Mouse (Mus musculus): ENCODE data around the gene Gtpbp3. TPM values are rescaled to one million over a fixed set of nuclear protein-coding genes. Genes with fewer than 3 reads are reported as not detected.

The Gtpbp3 gene
- total and polyA plus RNA-seq, 2 experiments from 2014 or later, result 9.4 to 23.6 TPM

GRCm38 (mm10) chr8:71456906-71457305 is 31.0 kb upstream of the Gtpbp3 start:
- Histone ChIP-seq H3K4me3 (ENCODE audit: low read depth, low read length) (no peak overlapping the region), H3K4me2 (ENCODE audit: low read depth) (no peak overlapping the region), H3K9ac (no peak overlapping the region), H3K4me1 (ENCODE audit: insufficient read depth) (no peaks in the 10 kb centered on the region), H3K27ac (ENCODE audit: low read depth, low read length) (no peak overlapping the region), H3K9me3 (ENCODE audit: low read length) (no peaks in the 10 kb centered on the region), H3K36me3 (ENCODE audit: insufficient read depth) (peaks cover 44% of the 10 kb centered on the region), H3K27me3 (ENCODE audit: insufficient read depth, low read length) (no peaks in the 10 kb centered on the region)
- no peak for TF ChIP-seq CTCF (IDR thresholded peaks at IDR 0.05; ENCODE audit: low read depth)
- ATAC-seq, result no peak
- 44% methylated on average over 22 of the region's 22 CpGs for WGBS
- DNase-seq, result no peak

- no peak overlapping the region for H3K4me2 ChIP-seq (ENCODE audit: low read depth)
- peaks cover 7% of the 10 kb centered on the region; the same call in 1 of the 2 replicates for H3K4me1 ChIP-seq (ENCODE audit: insufficient read depth)
- TF ChIP-seq CTCF (IDR thresholded peaks at IDR 0.05; ENCODE audit: low read depth), result no peak
- H3K27me3 ChIP-seq (ENCODE audit: insufficient read depth, low read length), result no peaks in the 10 kb centered on the region
- DNase-seq (no peak), ATAC-seq (no peak)
- no peaks in the 10 kb centered on the region for H3K9me3 ChIP-seq (ENCODE audit: low read length)
- H3K36me3 ChIP-seq (ENCODE audit: insufficient read depth), result peaks cover 44% of the 10 kb centered on the region
- WGBS, result 88% methylated on average over 20 of the region's 20 CpGs
- no peak overlapping the region for H3K9ac ChIP-seq
- no peak overlapping the region for H3K27ac ChIP-seq (ENCODE audit: low read depth, low read length)
- no peak overlapping the region for H3K4me3 ChIP-seq (ENCODE audit: low read depth, low read length)
These were observed 30.1 kb upstream of the Gtpbp3 start for GRCm38 (mm10) chr8:71457659-71458270.

DNA sequence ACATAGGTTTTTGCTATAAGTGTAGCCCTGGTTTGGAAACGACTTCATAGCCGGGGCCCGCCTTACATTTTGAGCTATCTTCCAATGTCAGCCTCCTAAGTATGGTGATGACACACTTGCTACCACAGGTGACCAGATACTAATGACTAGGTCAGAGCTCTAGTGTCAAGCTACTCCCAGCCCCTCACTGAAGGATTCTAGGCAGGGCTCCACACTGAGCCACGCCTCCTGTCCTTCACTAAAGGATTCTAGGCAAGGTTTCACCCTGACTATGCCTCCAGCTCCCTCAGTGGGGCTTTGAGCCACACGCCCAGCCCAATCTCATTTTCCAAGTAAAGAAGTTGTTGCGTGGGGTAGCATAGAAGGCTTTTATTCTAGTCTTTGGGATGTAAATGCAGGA is 27.2 kb upstream of the Gtpbp3 start:
- ATAC-seq (no peak), DNase-seq (no peak)
- no peak for TF ChIP-seq CTCF (IDR thresholded peaks at IDR 0.05; ENCODE audit: low read depth)
- no peak overlapping the region for H3K9ac ChIP-seq
- peaks cover 44% of the 10 kb centered on the region for H3K36me3 ChIP-seq (ENCODE audit: insufficient read depth)
- no peaks in the 10 kb centered on the region for H3K9me3 ChIP-seq (ENCODE audit: low read length)
- no peaks in the 10 kb centered on the region for H3K27me3 ChIP-seq (ENCODE audit: insufficient read depth, low read length)
- H3K4me3 ChIP-seq (ENCODE audit: low read depth, low read length), result no peak overlapping the region
- peaks cover 16% of the 10 kb centered on the region for H3K4me1 ChIP-seq (ENCODE audit: insufficient read depth)
- H3K27ac ChIP-seq (ENCODE audit: low read depth, low read length), result no peak overlapping the region
- WGBS, result 92% methylated on average over 6 of the region's 6 CpGs
- no peak overlapping the region for H3K4me2 ChIP-seq (ENCODE audit: low read depth)

DNA sequence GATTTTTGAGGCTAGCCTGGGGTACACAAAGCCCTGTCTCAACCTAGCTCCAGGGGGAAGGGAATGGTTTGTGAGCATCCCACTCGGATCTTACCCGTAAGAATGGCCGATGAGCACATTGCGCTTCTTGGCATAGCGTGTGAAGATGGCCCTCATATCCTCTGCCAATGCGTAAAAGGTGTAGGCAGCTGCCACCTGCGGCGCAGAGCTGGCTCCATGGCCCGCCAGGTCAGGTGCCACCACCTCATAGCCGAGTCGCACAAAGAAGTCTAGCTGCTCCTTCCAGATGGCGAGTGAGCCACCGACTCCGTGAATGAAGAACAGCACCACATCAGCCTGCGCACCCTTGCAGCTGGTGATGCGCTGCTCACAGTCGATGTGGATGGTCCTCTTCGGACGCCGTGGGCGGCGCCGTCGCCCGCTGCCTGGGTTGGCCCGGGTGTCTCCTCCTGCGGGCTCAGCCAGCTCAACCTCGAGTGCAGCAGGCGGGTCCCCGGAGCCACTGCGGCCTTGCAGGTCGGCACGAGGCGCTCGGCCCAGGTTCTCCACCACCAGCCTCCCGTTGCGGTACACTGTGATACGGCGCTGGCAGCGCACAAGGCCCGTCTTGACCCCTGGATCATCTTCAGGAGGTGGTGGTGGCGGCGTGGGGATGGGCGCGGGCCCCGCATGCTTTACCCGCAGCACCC is 26.6 kb upstream of the Gtpbp3 start:
- TF ChIP-seq CTCF (IDR thresholded peaks at IDR 0.05; ENCODE audit: low read depth), result no peak
- Histone ChIP-seq H3K4me3 (ENCODE audit: low read depth, low read length) (no peak overlapping the region), H3K36me3 (ENCODE audit: insufficient read depth) (peaks cover 43% of the 10 kb centered on the region), H3K27ac (ENCODE audit: low read depth, low read length) (no peak overlapping the region), H3K9ac (no peak overlapping the region), H3K4me2 (ENCODE audit: low read depth) (no peak overlapping the region), H3K27me3 (ENCODE audit: insufficient read depth, low read length) (no peaks in the 10 kb centered on the region), H3K4me1 (ENCODE audit: insufficient read depth) (peaks cover 19% of the 10 kb centered on the region), H3K9me3 (ENCODE audit: low read length) (no peaks in the 10 kb centered on the region)
- DNase-seq, result no peak
- WGBS, result 85% methylated on average over 46 of the region's 47 CpGs
- ATAC-seq, result no peak

- Histone ChIP-seq H3K27me3 (ENCODE audit: insufficient read depth, low read length) (no peaks in the 10 kb centered on the region), H3K36me3 (ENCODE audit: insufficient read depth) (peaks cover 35% of the 10 kb centered on the region), H3K4me3 (ENCODE audit: low read depth, low read length) (peak overlapping the region; percentile 70; the same call in 1 of the 2 replicates), H3K4me2 (ENCODE audit: low read depth) (peak overlapping the region; percentile 94), H3K9me3 (ENCODE audit: low read length) (no peaks in the 10 kb centered on the region), H3K9ac (peak overlapping the region; percentile 89), H3K27ac (ENCODE audit: low read depth, low read length) (no peak overlapping the region), H3K4me1 (ENCODE audit: insufficient read depth) (peaks cover 19% of the 10 kb centered on the region)
- no peak for TF ChIP-seq CTCF (IDR thresholded peaks at IDR 0.05; ENCODE audit: low read depth)
- DNase-seq, result no peak
- no peak for ATAC-seq
- 69% methylated on average over 4 of the region's 4 CpGs for WGBS
These were observed 25.7 kb upstream of the Gtpbp3 start for GRCm38 (mm10) chr8:71462191-71462590.

DNA sequence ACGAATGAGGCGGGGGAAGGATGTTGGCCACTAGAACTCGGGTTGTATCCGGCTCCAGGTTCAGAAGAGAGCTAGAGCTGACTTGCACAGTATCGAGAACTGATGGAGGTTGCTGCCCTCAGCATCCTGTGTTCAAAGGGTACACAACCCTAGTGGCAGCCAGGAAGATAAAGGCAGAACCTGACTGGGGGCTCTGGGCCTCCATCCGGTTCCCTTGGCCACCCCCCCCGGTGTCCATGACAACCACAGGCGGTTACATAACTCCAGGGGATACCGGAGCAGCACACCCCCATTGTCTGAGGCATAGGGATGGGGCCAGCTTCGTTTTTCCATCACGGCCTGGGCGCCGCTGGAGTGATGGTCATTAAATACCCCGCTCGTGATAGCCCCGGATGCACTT is 25.1 kb upstream of the Gtpbp3 start:
- TF ChIP-seq CTCF (IDR thresholded peaks at IDR 0.05; ENCODE audit: low read depth), result peak; percentile 22; the same call in 1 of the 2 replicates
- 3% methylated on average over 16 of the region's 16 CpGs for WGBS

More for the DNA sequence above, 25.1 kb upstream of the Gtpbp3 start:
- DNase-seq (peak; percentile 61), ATAC-seq (peak; percentile 2)
- Histone ChIP-seq H3K9me3 (ENCODE audit: low read length) (no peaks in the 10 kb centered on the region), H3K27me3 (ENCODE audit: insufficient read depth, low read length) (no peaks in the 10 kb centered on the region), H3K4me1 (ENCODE audit: insufficient read depth) (peaks cover 19% of the 10 kb centered on the region), H3K36me3 (ENCODE audit: insufficient read depth) (peaks cover 29% of the 10 kb centered on the region), H3K4me3 (ENCODE audit: low read depth, low read length) (peak overlapping the region; percentile 70), H3K27ac (ENCODE audit: low read depth, low read length) (peak overlapping the region; percentile 78), H3K4me2 (ENCODE audit: low read depth) (peak overlapping the region; percentile 94), H3K9ac (peak overlapping the region; percentile 89)
